Mouse (Mus musculus): ENCODE measurements around the gene Tmem189. TPM values are rescaled to one million over a fixed set of nuclear protein-coding genes. Genes with fewer than 3 reads are reported as not detected.

Tmem189 gene
- polyA plus RNA-seq, 1 experiment from 2014 or later, result 44.5 TPM

DNA sequence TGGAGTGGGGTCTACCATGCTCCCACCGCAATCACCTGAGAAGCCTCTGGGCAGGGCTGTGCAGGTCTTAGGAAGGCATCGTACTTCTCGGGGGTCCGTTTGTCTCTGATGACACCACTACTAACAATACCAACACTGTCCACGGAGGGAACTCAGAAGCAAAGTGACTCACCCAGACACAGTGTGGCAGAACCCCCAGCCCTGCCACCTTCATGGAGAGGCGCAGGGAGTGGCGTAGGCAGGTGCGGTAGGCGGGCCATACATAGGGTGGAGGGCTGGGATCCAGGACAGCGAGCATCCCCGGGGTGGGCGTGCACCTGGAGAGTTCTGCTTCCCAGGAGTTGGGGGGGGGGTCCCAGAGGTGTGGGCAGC, 1.5 kb downstream of the Tmem189 start:
- no peaks in the 10 kb centered on the region for H3K36me3 ChIP-seq (ENCODE audit: control insufficient read depth, insufficient read depth)
- no peaks in the 10 kb centered on the region for H3K9me3 ChIP-seq (replicated peaks; ENCODE audit: control insufficient read depth, low read length)
- peak overlapping the region; percentile 95 for H3K4me2 ChIP-seq (ENCODE audit: low read depth, low read length)
- peaks cover 7% of the 10 kb centered on the region for H3K4me1 ChIP-seq (ENCODE audit: control insufficient read depth, insufficient read depth, low read length)
- peak overlapping the region; percentile 69 for H3K4me3 ChIP-seq (ENCODE audit: low read length)
- no peak for ATAC-seq (replicated peaks; ENCODE audit: extremely low read depth, insufficient read depth, low FRiP score)
- H3K27me3 ChIP-seq (ENCODE audit: control insufficient read depth, insufficient read depth, low read length), result no peaks in the 10 kb centered on the region
- H3K9ac ChIP-seq (ENCODE audit: low read length), result no peak overlapping the region; the same call in 1 of the 2 replicates
- H3K27ac ChIP-seq (ENCODE audit: low read length), result no peak overlapping the region
- 31% methylated on average over 12 of the region's 12 CpGs for WGBS

DNA sequence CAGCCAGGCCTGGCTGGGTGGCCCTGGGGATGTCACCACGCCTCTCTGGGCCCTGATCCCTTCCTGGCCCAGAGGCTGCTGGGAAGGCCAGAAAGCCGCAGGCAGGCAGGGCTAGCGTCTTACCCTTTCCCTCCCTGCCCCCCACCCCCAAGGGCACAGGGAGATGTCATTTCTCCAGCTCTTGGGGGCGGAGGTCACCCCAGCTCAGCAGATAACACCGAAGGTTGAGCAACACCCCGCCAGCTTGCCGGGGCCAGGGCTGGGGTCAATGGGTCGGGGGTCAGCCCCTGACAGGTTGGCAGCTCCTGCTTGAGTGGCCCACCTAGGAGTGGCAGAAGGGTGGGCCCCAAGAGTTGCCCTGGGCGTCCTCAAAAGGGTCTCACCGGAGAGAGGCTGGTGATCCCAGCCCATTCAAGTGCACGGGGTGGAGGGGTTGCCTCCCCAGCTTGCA, 1.9 kb downstream of the Tmem189 start:
- Histone ChIP-seq H3K27ac (ENCODE audit: low read length) (no peak overlapping the region), H3K4me2 (ENCODE audit: low read depth, low read length) (no peak overlapping the region), H3K4me1 (ENCODE audit: control insufficient read depth, insufficient read depth, low read length) (peaks cover 7% of the 10 kb centered on the region), H3K9ac (ENCODE audit: low read length) (no peak overlapping the region), H3K36me3 (ENCODE audit: control insufficient read depth, insufficient read depth) (no peaks in the 10 kb centered on the region), H3K27me3 (ENCODE audit: control insufficient read depth, insufficient read depth, low read length) (no peaks in the 10 kb centered on the region), H3K9me3 (replicated peaks; ENCODE audit: control insufficient read depth, low read length) (no peaks in the 10 kb centered on the region), H3K4me3 (ENCODE audit: low read length) (no peak overlapping the region)
- ATAC-seq (replicated peaks; ENCODE audit: extremely low read depth, insufficient read depth, low FRiP score), result no peak
- 59% methylated on average over 11 of the region's 11 CpGs for WGBS

GRCm38 (mm10) chr2:167687250-167687586, 2.4 kb downstream of the Tmem189 start:
- Histone ChIP-seq H3K4me1 (ENCODE audit: control insufficient read depth, insufficient read depth, low read length) (peaks cover 7% of the 10 kb centered on the region), H3K36me3 (ENCODE audit: control insufficient read depth, insufficient read depth) (no peaks in the 10 kb centered on the region), H3K4me3 (ENCODE audit: low read length) (no peak overlapping the region), H3K9me3 (replicated peaks; ENCODE audit: control insufficient read depth, low read length) (no peaks in the 10 kb centered on the region), H3K4me2 (ENCODE audit: low read depth, low read length) (no peak overlapping the region), H3K27ac (ENCODE audit: low read length) (no peak overlapping the region), H3K27me3 (ENCODE audit: control insufficient read depth, insufficient read depth, low read length) (no peaks in the 10 kb centered on the region), H3K9ac (ENCODE audit: low read length) (no peak overlapping the region)
- ATAC-seq (replicated peaks; ENCODE audit: extremely low read depth, insufficient read depth, low FRiP score), result no peak
- 95% methylated on average over 4 of the region's 4 CpGs for WGBS

GRCm38 (mm10) chr2:167686382-167687249, 3.0 kb downstream of the Tmem189 start:
- peaks cover 7% of the 10 kb centered on the region for H3K4me1 ChIP-seq (ENCODE audit: control insufficient read depth, insufficient read depth, low read length)
- no peak for ATAC-seq (replicated peaks; ENCODE audit: extremely low read depth, insufficient read depth, low FRiP score)
- H3K4me3 ChIP-seq (ENCODE audit: low read length), result no peak overlapping the region
- no peaks in the 10 kb centered on the region for H3K27me3 ChIP-seq (ENCODE audit: control insufficient read depth, insufficient read depth, low read length)
- no peaks in the 10 kb centered on the region for H3K9me3 ChIP-seq (replicated peaks; ENCODE audit: control insufficient read depth, low read length)
- H3K9ac ChIP-seq (ENCODE audit: low read length), result no peak overlapping the region
- no peak overlapping the region for H3K27ac ChIP-seq (ENCODE audit: low read length)
- H3K4me2 ChIP-seq (ENCODE audit: low read depth, low read length), result no peak overlapping the region
- WGBS, result 80% methylated on average over 16 of the region's 16 CpGs
- H3K36me3 ChIP-seq (ENCODE audit: control insufficient read depth, insufficient read depth), result no peaks in the 10 kb centered on the region

DNA sequence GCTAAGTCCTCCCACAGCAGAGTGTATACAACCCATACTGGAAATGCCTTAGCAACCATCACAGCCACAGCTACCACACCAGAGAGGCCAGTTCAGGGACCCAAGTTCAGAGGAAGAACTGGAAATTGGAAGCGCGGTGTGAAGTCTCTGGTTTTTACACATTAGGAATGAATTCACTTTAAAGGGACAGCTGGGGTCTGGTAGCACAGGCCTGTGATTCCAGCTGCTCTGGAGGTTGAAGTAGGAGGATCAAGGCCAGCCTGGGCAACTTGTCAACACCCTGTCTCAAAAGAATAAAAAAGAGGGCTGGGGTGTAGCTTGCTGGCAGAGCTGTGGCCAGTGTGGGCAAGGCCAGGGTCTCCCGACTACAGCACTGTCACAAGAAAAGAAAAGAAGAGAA, 3.8 kb downstream of the Tmem189 start:
- H3K4me3 ChIP-seq (ENCODE audit: low read length), result no peak overlapping the region
- no peak overlapping the region for H3K9ac ChIP-seq (ENCODE audit: low read length)
- WGBS, result 76% methylated on average over 3 of the region's 3 CpGs
- H3K36me3 ChIP-seq (ENCODE audit: control insufficient read depth, insufficient read depth), result no peaks in the 10 kb centered on the region
- no peak overlapping the region for H3K4me2 ChIP-seq (ENCODE audit: low read depth, low read length)
- no peaks in the 10 kb centered on the region for H3K9me3 ChIP-seq (replicated peaks; ENCODE audit: control insufficient read depth, low read length)
- H3K4me1 ChIP-seq (ENCODE audit: control insufficient read depth, insufficient read depth, low read length), result peaks cover 4% of the 10 kb centered on the region
- H3K27ac ChIP-seq (ENCODE audit: low read length), result no peak overlapping the region
- H3K27me3 ChIP-seq (ENCODE audit: control insufficient read depth, insufficient read depth, low read length), result no peaks in the 10 kb centered on the region
- ATAC-seq (replicated peaks; ENCODE audit: extremely low read depth, insufficient read depth, low FRiP score), result no peak

DNA sequence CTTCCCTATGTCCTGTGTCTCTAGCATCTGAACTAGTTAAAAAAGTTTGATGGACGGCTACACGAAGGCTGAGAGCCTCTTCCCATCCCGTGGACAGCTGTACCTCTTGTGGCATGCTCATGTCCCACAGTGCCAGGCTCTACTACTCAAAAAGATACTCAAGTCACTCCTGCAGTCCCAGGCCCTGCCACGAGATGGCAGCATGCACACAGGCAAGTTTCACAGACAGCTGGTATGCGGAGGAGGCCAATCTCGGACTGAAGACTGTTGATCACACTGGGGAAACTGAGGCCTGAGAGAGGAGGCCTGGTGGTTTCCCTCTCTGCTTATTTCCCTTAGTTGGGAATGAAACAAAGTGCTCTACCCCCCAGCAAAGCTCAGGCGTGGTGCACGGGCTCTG, 4.5 kb downstream of the Tmem189 start:
- Histone ChIP-seq H3K36me3 (ENCODE audit: control insufficient read depth, insufficient read depth) (no peaks in the 10 kb centered on the region), H3K4me1 (ENCODE audit: control insufficient read depth, insufficient read depth, low read length) (no peaks in the 10 kb centered on the region), H3K27ac (ENCODE audit: low read length) (no peak overlapping the region), H3K9me3 (replicated peaks; ENCODE audit: control insufficient read depth, low read length) (no peaks in the 10 kb centered on the region), H3K27me3 (ENCODE audit: control insufficient read depth, insufficient read depth, low read length) (no peaks in the 10 kb centered on the region), H3K9ac (ENCODE audit: low read length) (no peak overlapping the region), H3K4me3 (ENCODE audit: low read length) (no peak overlapping the region), H3K4me2 (ENCODE audit: low read depth, low read length) (no peak overlapping the region)
- WGBS, result 10% methylated on average over 8 of the region's 8 CpGs
- ATAC-seq (replicated peaks; ENCODE audit: extremely low read depth, insufficient read depth, low FRiP score), result no peak

DNA sequence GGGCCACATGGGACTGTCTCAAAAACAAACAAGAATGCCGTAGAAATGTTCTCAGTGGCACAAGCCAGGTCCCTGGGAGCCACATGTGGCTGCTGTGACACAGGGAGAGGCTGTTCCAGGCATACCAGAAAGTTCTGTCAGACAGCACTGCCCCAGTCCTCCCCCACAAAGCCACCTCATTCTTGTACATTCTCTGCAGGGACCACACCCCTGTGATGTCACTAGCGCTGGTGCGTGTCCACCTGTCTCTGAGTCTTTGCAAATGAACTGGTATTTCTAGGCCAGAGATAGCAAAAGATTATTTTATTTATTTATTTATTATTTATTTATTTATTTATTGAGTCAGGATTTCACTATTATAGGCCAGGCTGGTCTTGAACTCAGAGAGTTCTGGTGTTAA, 5.9 kb downstream of the Tmem189 start:
- 79% methylated on average over 3 of the region's 3 CpGs for WGBS
- H3K4me2 ChIP-seq (ENCODE audit: low read depth, low read length), result no peak overlapping the region
- no peaks in the 10 kb centered on the region for H3K36me3 ChIP-seq (ENCODE audit: control insufficient read depth, insufficient read depth)
- H3K4me1 ChIP-seq (ENCODE audit: control insufficient read depth, insufficient read depth, low read length), result no peaks in the 10 kb centered on the region
- no peaks in the 10 kb centered on the region for H3K27me3 ChIP-seq (ENCODE audit: control insufficient read depth, insufficient read depth, low read length)
- no peaks in the 10 kb centered on the region for H3K9me3 ChIP-seq (replicated peaks; ENCODE audit: control insufficient read depth, low read length)
- H3K4me3 ChIP-seq (ENCODE audit: low read length), result no peak overlapping the region
- no peak overlapping the region for H3K9ac ChIP-seq (ENCODE audit: low read length)
- no peak overlapping the region for H3K27ac ChIP-seq (ENCODE audit: low read length)
- no peak for ATAC-seq (replicated peaks; ENCODE audit: extremely low read depth, insufficient read depth, low FRiP score)

GRCm38 (mm10) chr2:167680657-167681056, 9.0 kb downstream of the Tmem189 start:
- ATAC-seq (replicated peaks; ENCODE audit: extremely low read depth, insufficient read depth, low FRiP score), result no peak
- Histone ChIP-seq H3K4me1 (ENCODE audit: control insufficient read depth, insufficient read depth, low read length) (no peaks in the 10 kb centered on the region), H3K9ac (ENCODE audit: low read length) (no peak overlapping the region), H3K36me3 (ENCODE audit: control insufficient read depth, insufficient read depth) (no peaks in the 10 kb centered on the region), H3K4me3 (ENCODE audit: low read length) (no peak overlapping the region), H3K9me3 (replicated peaks; ENCODE audit: control insufficient read depth, low read length) (no peaks in the 10 kb centered on the region), H3K27me3 (ENCODE audit: control insufficient read depth, insufficient read depth, low read length) (no peaks in the 10 kb centered on the region), H3K4me2 (ENCODE audit: low read depth, low read length) (no peak overlapping the region), H3K27ac (ENCODE audit: low read length) (no peak overlapping the region)
- 45% methylated on average over 5 of the region's 5 CpGs for WGBS

DNA sequence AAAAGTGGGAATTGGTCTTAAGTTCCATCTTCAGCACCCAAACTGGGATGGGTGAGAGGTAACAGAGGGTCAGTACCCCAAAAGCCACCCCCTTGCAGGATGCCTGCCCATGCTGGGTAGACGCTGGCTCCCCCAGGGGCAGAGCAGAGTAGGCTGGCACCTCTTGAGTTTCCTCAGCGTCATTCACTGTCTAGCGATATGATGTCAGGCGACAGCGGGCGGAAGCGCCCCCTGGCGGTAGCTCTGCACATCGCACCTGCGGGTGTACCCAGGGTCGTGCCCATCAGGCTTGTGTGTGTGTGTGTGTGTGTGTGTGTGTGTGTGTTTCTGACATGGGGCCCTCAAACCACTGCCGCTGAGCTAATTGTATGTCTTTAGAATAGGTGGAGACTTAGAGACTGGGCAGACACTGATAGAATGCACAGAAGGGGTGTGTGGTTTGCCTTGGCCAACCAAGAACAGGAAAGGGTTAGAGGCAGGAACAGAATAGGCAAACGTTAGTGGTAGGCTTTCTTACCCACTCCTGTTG, 9.7 kb downstream of the Tmem189 start:
- H3K36me3 ChIP-seq (ENCODE audit: control insufficient read depth, insufficient read depth), result no peaks in the 10 kb centered on the region
- 3% methylated on average over 13 of the region's 13 CpGs for WGBS
- no peaks in the 10 kb centered on the region for H3K4me1 ChIP-seq (ENCODE audit: control insufficient read depth, insufficient read depth, low read length)
- no peak overlapping the region for H3K27ac ChIP-seq (ENCODE audit: low read length)
- H3K27me3 ChIP-seq (ENCODE audit: control insufficient read depth, insufficient read depth, low read length), result no peaks in the 10 kb centered on the region
- peak; percentile 72; the same call in 1 of the 2 replicates for ATAC-seq (replicated peaks; ENCODE audit: extremely low read depth, insufficient read depth, low FRiP score)
- H3K4me3 ChIP-seq (ENCODE audit: low read length), result no peak overlapping the region
- H3K9me3 ChIP-seq (replicated peaks; ENCODE audit: control insufficient read depth, low read length), result no peaks in the 10 kb centered on the region
- no peak overlapping the region for H3K4me2 ChIP-seq (ENCODE audit: low read depth, low read length)
- H3K9ac ChIP-seq (ENCODE audit: low read length), result no peak overlapping the region

All from heart, embryonic 16.5 days (tissue).